Mouse (Mus musculus) lung, postnatal 4 days (tissue): ENCODE measurements at regions not wholly inside any gene's neighbourhood (a gene's known extent, or its start where the extent isn't known, plus 50 kb on each side); places are given as distances from the start of the nearest gene placed in this dataset.
"Not testable (repeated sequence)": the region's sequence is repeated elsewhere in the genome, so short reads cannot be mapped to it uniquely, and the experiment has no call there.

Experiments used
- DNase-seq, 2 experiments: peaks; one replicate each; pipeline ENCODE4 v3.0.0; 2021

- DNase-seq = not testable (repeated sequence)
Observed at GRCm38 (mm10) chr12:119102106-119102505, 135.9 kb upstream of the Abcb5 start.

DNA sequence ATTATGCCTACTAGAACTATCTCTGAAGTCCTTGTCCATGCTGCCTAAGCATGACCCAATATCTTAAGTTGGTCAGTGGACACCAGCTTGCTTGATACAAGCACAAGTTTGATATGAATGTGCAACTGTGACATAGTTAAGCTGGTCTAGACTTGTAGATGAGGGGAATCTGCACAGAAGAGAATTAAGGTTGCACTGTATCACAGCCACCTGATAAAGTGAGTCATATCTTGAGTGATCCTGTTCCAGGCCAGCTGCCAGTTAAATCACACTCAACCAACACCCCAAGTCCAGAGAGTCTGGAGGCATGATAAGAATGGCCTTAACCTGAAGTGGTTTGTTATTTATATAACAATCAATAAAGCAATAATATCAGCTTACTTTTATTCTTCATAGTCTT, 133.5 kb upstream of the Abcb5 start:
- no peak for DNase-seq

- DNase-seq = peak in 1 of 2 experiments; percentile 31
Observed at GRCm38 (mm10) chr12:119097814-119098213, 131.6 kb upstream of the Abcb5 start.

DNA sequence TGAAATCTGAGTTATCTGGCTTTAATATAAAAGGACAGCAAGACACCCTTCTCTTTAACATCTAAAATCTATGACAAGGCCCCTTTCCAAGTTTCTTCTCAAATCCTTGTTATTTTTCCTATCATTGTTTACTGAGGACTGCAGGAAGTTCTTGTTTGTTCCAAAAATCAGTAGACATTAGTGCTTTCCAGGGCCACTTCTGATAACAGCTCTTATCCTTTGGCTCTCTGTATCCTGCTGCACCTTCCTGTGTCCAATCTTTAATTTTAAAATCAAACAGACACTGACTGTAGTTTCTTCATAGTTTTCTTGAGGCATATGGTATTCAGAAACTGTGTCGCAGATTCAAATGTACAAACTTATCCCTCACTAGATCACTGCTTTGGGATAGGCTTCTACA, 128.1 kb upstream of the Abcb5 start:
- no peak for DNase-seq

DNA sequence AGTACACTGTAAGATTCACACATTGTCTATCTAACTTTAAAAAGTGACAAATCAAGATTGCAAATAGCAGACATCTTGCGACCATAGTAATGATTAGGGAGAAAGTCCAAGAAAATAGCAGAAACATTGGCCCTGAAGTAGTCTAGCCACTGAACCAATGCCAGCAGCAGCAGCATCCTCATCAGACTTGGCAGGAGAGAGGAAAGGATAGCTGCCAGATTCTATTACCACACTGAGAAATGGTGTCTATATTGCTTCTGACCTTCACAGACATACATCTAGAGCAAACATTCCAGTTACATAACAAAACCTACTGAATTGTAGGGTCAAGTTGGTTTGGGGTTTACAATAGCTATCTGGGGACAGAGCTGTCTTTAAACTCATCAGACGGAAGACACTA, 127.2 kb upstream of the Abcb5 start:
- DNase-seq = peak; percentile 13 to 33

- no peak for DNase-seq
Observed at GRCm38 (mm10) chr12:119089292-119089691, 123.1 kb upstream of the Abcb5 start.

DNA sequence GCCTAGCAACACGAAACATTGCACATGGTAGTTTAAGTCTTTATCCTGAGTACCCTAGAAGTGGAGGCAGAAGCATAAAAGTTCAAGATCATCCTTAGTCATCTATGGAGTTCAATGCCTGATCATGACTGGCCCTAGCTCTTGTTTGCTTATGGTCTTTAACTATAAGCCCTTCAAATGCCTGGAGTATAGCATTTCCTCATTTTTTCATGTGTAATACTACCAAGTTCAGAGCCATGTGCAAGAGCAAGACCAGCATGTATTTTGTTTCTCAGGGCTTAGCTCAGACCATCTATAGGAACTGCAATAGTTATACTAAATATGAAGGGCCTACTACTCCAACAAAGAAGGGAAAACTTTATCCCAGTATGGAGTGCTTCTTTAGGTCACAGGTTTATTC, 122.4 kb upstream of the Abcb5 start:
- no peak for DNase-seq

DNA sequence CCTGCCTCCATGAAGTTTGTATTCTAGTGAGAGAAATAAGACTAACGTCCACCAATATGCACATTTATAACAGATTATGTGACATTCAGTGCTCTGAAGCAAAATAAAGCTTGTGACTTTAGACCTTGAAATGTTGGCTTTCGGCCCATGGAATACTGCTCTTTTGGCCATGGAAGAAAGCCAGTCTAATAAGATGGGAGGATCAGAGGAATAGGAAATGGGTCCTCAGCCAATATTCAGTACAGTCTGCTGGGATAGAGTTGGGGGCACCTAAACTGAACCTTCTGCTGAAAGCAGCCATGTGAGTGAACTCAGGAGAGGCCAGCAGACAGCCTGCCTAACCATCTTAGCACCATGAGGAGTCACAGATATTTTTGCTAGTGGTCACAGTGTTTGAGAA, 118.6 kb upstream of the Abcb5 start:
- DNase-seq = no peak

GRCm38 (mm10) chr12:119082781-119083180, 116.6 kb upstream of the Abcb5 start:
- no peak for DNase-seq

- DNase-seq = no peak
Observed at GRCm38 (mm10) chr12:119075825-119076224, 109.6 kb upstream of the Abcb5 start.

DNA sequence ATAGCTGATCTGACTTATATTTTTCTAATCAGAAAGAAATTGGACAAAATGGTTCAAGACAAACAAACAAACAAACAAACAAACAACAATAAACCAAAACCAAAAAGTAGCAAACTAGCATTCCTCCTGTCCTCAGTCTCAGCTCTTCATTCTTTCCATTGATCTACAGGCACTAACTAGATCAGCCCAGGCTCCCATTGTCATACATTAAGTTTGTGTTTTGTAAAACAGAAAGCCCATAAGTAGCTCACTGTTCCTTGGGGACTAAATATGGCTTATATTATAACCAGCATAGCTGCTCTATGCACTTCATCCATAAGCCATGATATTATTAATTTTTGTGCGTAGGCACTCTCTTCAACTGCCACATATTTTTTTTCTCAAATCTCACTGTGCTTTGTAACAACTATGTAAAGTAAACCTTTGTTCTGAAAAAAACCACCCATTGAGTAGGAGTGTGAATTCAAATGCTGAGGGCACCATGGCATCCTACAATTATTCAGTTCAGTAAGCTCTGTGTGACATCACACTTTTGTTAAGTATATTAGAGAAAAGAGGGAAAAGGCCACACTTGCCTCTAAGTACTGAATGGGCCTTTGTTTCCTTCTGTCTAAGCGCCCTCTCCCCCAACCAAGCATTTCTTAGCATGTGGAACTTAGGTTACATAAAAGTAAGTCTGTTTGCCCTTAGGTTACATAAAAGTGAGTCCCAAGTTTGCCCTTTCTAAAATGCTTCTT, 108.7 kb upstream of the Abcb5 start:
- DNase-seq = no peak

DNA sequence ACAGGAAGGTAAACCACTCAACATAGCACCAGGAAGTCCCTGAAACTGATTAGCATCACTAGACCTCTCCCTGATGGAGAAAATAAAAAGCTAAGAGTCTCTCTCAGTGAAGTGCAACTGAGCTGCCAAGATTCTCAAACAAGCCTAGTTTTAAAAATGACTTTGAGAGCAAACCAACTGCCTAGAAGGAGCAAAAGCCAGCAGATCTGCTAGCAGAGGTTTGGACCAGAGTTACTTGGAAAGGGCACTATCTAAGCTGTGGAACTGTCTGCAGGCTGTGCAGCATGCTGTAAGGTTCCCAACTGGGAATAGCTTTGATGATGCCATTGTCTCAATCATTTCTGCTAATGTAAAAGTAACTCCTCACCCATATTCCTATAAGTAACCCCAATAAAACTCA, 107.9 kb upstream of the Abcb5 start:
- no peak for DNase-seq

GRCm38 (mm10) chr12:119070963-119071362, 104.7 kb upstream of the Abcb5 start:
- DNase-seq = no peak

GRCm38 (mm10) chr12:119070446-119070845, 104.2 kb upstream of the Abcb5 start:
- no peak for DNase-seq

- DNase-seq = no peak
Observed at GRCm38 (mm10) chr12:119069747-119070146, 103.5 kb upstream of the Abcb5 start.

- no peak for DNase-seq
Observed at GRCm38 (mm10) chr12:119068079-119068478, 101.9 kb upstream of the Abcb5 start.

- no peak for DNase-seq
Observed at GRCm38 (mm10) chr12:119062931-119063330, 96.7 kb upstream of the Abcb5 start.

GRCm38 (mm10) chr12:119062490-119062889, 96.3 kb upstream of the Abcb5 start:
- DNase-seq = no peak

GRCm38 (mm10) chr12:119054560-119054959, 88.3 kb upstream of the Abcb5 start:
- no peak for DNase-seq

- no peak for DNase-seq
Observed at GRCm38 (mm10) chr12:119051692-119052379, 85.6 kb upstream of the Abcb5 start.

GRCm38 (mm10) chr12:119038306-119038705, 72.1 kb upstream of the Abcb5 start:
- no peak for DNase-seq

DNA sequence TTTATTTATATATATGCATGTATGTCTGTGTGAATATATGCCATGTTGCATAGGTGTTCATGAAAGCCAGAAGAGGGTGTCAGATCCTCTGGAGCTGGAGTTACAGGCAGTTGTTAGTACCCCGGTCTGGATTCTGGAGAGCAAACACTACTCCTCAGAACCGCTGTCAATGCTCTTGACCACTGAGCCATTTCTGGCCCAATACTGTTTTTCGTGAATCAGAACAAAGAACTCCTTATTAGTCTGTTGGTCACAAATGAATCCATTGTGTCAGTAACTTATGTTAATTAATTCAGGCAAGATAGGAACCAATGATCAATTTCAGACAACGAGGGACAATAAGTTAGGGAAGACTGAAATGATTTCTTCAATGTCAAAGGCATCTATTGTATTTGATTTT, 68.6 kb upstream of the Abcb5 start:
- DNase-seq = no peak

DNA sequence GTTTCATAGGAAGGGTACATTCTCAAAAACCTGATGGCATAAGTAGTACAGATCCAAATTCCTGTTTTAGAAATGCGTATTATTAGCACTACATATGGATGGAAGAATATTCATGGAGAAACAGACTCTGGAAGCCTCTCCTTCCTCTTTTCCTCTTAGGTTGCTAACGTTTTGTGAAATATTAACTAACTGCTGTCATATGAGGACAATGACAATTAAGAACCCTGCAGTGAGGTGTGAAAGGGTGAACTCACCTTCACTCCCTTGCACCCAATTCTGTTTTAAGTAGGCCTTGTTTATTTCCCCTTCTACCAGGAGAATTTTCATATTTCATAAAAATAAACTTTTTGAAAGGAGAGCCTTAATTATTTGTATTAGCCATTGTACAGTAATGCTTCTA, 62.5 kb upstream of the Abcb5 start:
- no peak for DNase-seq

GRCm38 (mm10) chr12:119028161-119028560, 61.9 kb upstream of the Abcb5 start:
- no peak for DNase-seq

DNA sequence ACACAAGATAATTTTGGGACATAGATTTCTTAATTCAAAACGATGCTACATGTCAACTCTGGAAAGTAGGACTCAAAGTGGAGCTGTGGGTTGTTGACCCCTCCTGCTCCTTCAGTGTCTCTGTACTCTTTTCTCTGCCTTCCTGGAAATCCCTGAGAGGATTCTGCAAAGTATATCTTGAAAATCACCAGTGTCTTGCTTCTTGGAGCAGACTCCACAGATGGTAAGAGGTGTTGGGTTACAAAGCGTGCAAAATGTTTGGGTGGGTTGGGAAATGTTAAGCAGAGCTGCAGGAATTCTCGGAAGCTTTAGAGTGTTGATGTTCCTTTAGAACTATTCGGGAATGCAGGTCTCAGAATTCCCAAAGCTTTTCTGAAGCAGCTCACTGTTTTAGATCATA, 61.5 kb upstream of the Abcb5 start:
- no peak for DNase-seq
